Comparison of ENCODE assay signal across 9 mouse cellular contexts in the genomic region with DNA sequence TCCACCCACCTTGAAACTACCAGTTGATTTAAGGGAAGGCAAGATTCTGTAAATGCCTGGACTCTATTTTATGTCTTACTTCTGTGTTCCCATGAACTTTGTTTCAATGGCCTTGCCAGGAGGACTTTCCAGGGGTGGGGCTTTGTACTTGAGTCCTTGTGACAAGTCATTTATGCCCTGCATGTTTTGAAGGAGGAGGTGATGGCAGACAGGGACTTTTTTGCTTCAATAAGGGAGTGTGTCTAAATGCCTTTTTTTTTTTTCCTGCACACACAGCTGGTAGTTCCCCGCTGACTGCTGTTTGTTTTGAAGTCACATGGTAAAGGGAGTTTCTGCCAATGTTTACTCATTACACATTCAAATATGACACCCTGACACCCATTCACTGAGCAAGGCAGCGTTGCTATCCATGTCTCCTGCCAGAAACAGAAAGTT.
DNase-seq lines count a peak whose midpoint lies in the region; ATAC-seq and TF ChIP-seq lines count a peak whose summit lies in the region.
"Had no signal": no experiment of that assay in that cellular context is flagged by ENCODE, and none has a peak within 500 bp of the region (broad histone marks: within the 10 kb centered on the region; RNA-seq: fewer than 3 reads in every experiment).

No protein-coding gene starts in this region.

- WGBS in heart, postnatal 0 days, result 23% methylated on average over 2 of the region's 2 CpGs
- 43% methylated on average over 2 of the region's 2 CpGs for WGBS in liver, embryonic 16.5 days (ENCODE audit: insufficient replicate concordance)
- WGBS in midbrain, embryonic 16.5 days, result 28% methylated on average over 2 of the region's 2 CpGs

- no peaks in the 10 kb centered on the region for H3K27me3 ChIP-seq in Patski
- H3K27me3 ChIP-seq in heart, postnatal 0 days (ENCODE audit: control insufficient read depth, insufficient read depth, low read length), result no peaks in the 10 kb centered on the region
- H3K27me3 ChIP-seq in liver, embryonic 16.5 days (ENCODE audit: control insufficient read depth, insufficient read depth, low read depth, low read length), result no peaks in the 10 kb centered on the region
- no peaks in the 10 kb centered on the region for H3K27me3 ChIP-seq in midbrain, embryonic 16.5 days (ENCODE audit: control insufficient read depth, insufficient read depth, low read depth, low read length)

- no peak overlapping the region for H3K4me2 ChIP-seq in heart, postnatal 0 days (ENCODE audit: low read depth, low read length)
- H3K4me2 ChIP-seq in liver, embryonic 16.5 days (ENCODE audit: low read depth, low read length), result no peak overlapping the region
- H3K4me2 ChIP-seq in midbrain, embryonic 16.5 days (ENCODE audit: low read length), result no peak overlapping the region

- H3K9ac ChIP-seq in heart, postnatal 0 days (replicated peaks; ENCODE audit: low read depth, low read length), result no peak overlapping the region
- no peak overlapping the region for H3K9ac ChIP-seq in liver, embryonic 16.5 days (ENCODE audit: low read depth, low read length)
- no peak overlapping the region for H3K9ac ChIP-seq in midbrain, embryonic 16.5 days (ENCODE audit: low read depth, low read length)

- H3K4me3 ChIP-seq in heart, postnatal 0 days (ENCODE audit: low read depth, low read length), result no peak overlapping the region
- no peak overlapping the region for H3K4me3 ChIP-seq in liver, embryonic 16.5 days (ENCODE audit: low read depth, low read length)
- H3K4me3 ChIP-seq in midbrain, embryonic 16.5 days (ENCODE audit: low read depth, low read length), result no peak overlapping the region

- peak; percentile 90 for DNase-seq in heart, adult 11 months
- no peak for DNase-seq in heart, adult 8-10 months (ENCODE audit: low spot score)
- DNase-seq in Patski (ENCODE audit: low read depth, low spot score), result no peak
- peak; percentile 55 for DNase-seq in heart, postnatal 0 days (ENCODE audit: low spot score)
- peak; percentile 79 for DNase-seq in thymus, postnatal 0 days (ENCODE audit: low spot score)
- DNase-seq in embryo, embryonic 10.5 days (ENCODE audit: low spot score), result no peak

- CTCF ChIA-PET in Patski (lab: Charles Lee), result interaction anchor here (0.8 to 1.4 kb wide), 2 partner anchors 15 to 71 kb away, joined by 3 read pairs; no protein-coding TSS in a partner anchor

- peak overlapping the region; percentile 78 for H3K27ac ChIP-seq in heart, postnatal 0 days (ENCODE audit: low read depth)
- H3K27ac ChIP-seq in liver, embryonic 16.5 days (ENCODE audit: low read length), result peak overlapping the region; percentile 61
- no peak overlapping the region for H3K27ac ChIP-seq in midbrain, embryonic 16.5 days (ENCODE audit: low read length)

- H3K36me3 ChIP-seq in heart, postnatal 0 days (replicated peaks; ENCODE audit: control insufficient read depth, insufficient read depth, low read length), result no peaks in the 10 kb centered on the region
- no peaks in the 10 kb centered on the region for H3K36me3 ChIP-seq in liver, embryonic 16.5 days (ENCODE audit: control insufficient read depth, insufficient read depth)
- H3K36me3 ChIP-seq in midbrain, embryonic 16.5 days (ENCODE audit: control insufficient read depth, insufficient read depth, low read length), result no peaks in the 10 kb centered on the region
- H3K36me3 ChIP-seq: G1E had no signal

- peak; percentile 33 for ATAC-seq in Patski
- peak; percentile 52 for ATAC-seq in heart, postnatal 0 days (ENCODE audit: insufficient read depth, low read depth)
- peak; percentile 73 for ATAC-seq in liver, embryonic 16.5 days (ENCODE audit: low read depth)
- ATAC-seq in midbrain, embryonic 16.5 days, result no peak

- TF ChIP-seq EP300 in heart, postnatal 0 days (IDR thresholded peaks at IDR 0.05; ENCODE audit: low read depth), result no peak

- peaks cover 18% of the 10 kb centered on the region for H3K4me1 ChIP-seq in heart, postnatal 0 days (ENCODE audit: control insufficient read depth, insufficient read depth)
- peaks cover 2% of the 10 kb centered on the region for H3K4me1 ChIP-seq in liver, embryonic 16.5 days (ENCODE audit: control insufficient read depth, low read depth, low read length)
- H3K4me1 ChIP-seq in midbrain, embryonic 16.5 days (ENCODE audit: control insufficient read depth, insufficient read depth, low read length), result 0 out of 2 replicates have a peak, but pooled peaks cover 3% of the 10 kb centered on the region

- no peak for TF ChIP-seq CTCF in Patski (IDR thresholded peaks at IDR 0.05)
- TF ChIP-seq CTCF in heart, postnatal 0 days (IDR thresholded peaks at IDR 0.05; ENCODE audit: low read depth), result no peak

- in situ Hi-C loops in Patski (cut with MboI; ENCODE audit: low pct_unique_long_range_greater_than_20kb), result no loop called here

- no peaks in the 10 kb centered on the region for H3K9me3 ChIP-seq in heart, postnatal 0 days (replicated peaks; ENCODE audit: control insufficient read depth, low read length)
- no peaks in the 10 kb centered on the region for H3K9me3 ChIP-seq in liver, embryonic 16.5 days (replicated peaks; ENCODE audit: control insufficient read depth, low read length)
- no peaks in the 10 kb centered on the region for H3K9me3 ChIP-seq in midbrain, embryonic 16.5 days (replicated peaks; ENCODE audit: control insufficient read depth, low read length, poor library complexity, severe bottlenecking)

- POLR2A ChIA-PET in Patski (lab: Charles Lee), result interaction anchor here (0.6 kb wide), 1 partner anchor 526 kb away, joined by 3 read pairs; no protein-coding TSS in a partner anchor

Comparison
In these comparisons a context has a peak if more than half of its experiments do, and no peak if none do; other contexts are left out.
1. DNase-seq: peak in heart, adult 11 months (single experiment), heart, postnatal 0 days (single experiment) and thymus, postnatal 0 days (single experiment); none in heart, adult 8-10 months (single experiment), Patski (single experiment) and embryo, embryonic 10.5 days (single experiment).